Mouse (Mus musculus): ENCODE data around the gene Gm49333.

DNA sequence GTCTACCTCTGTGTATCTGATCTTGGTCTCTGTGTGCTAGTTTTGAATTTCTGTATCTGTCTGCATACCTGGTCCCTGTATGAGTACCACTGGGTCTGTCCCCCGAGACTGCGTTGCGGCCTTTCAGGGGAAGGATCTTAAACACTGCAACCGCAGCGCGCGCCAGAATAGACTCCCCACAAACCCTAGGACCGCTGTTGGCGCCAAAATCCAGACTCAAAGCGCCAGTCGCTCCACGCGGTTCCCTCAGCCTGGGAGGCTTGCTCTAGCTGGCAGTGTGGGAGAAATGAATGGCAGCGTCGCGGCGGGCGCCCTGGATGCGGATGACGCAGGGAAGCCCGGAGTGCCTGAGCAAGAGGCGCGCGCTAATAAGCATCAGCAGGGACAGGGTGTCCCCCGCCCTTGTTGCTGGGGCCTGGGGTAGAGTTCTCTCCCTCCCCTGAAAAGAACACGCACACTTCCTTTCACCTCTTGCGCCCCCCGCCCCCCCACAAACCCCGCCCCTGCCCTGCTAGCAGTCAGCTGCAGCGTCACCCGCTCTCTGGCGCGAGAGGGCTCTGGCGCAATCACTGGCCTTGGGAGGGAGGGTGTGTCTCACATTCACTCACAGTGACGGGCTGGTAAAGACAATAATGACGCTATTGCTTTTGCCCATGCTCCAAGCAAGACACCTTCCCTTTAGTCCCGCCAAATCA lies 10.7 kb downstream of the Gm49333 start:
- TF ChIP-seq CTCF (IDR thresholded peaks at IDR 0.05; ENCODE audit: borderline replicate concordance, insufficient read depth, low read depth, low read length) (no peak), POLR2A (IDR thresholded peaks at IDR 0.05; ENCODE audit: borderline replicate concordance, insufficient read depth, low read length) (no peak)
